Mouse (Mus musculus) small intestine, adult 2 months (tissue): Measurements from ENCODE around the gene Dcaf12l2. TPM values are rescaled to one million over a fixed set of nuclear protein-coding genes. Genes with fewer than 3 reads are reported as not detected.

Experiments
- H3K27ac ChIP-seq: fragments of 200-500 bp; 2 replicates; pipeline ENCODE4 v1.5.1; 2012; ENCODE audit warnings: low read depth, low read length, control low read depth, inconsistent platforms; ENCODE audit not compliant: insufficient read depth
- H3K27me3 ChIP-seq: fragments of 200-500 bp; 2 replicates; pipeline ENCODE4 v1.6.1; 2012; ENCODE audit warnings: mild to moderate bottlenecking, moderate library complexity, low read length, inconsistent platforms; ENCODE audit not compliant: control insufficient read depth, insufficient read depth
- H3K36me3 ChIP-seq: fragments of 200-500 bp; 2 replicates; pipeline ENCODE4 v1.6.1; 2012; ENCODE audit warnings: mild to moderate bottlenecking, low read length, control low read depth, inconsistent platforms; ENCODE audit not compliant: control insufficient read depth, insufficient read depth
- H3K4me1 ChIP-seq: fragments of 200-500 bp; 2 replicates; pipeline ENCODE4 v1.6.1; 2012; ENCODE audit warnings: low read length, inconsistent platforms, mixed read lengths; ENCODE audit not compliant: control insufficient read depth, insufficient read depth, insufficient read length
- H3K4me3 ChIP-seq: fragments of 200-500 bp; 2 replicates; pipeline ENCODE4 v1.5.1; 2012; ENCODE audit warnings: low read depth, mild to moderate bottlenecking, control low read depth, inconsistent platforms, low read length, moderate library complexity
- CTCF ChIP-seq: fragments of 200-500 bp; IDR thresholded peaks from 2 replicates; pipeline ENCODE4 v1.5.1; 2012; ENCODE audit warnings: low read depth, mild to moderate bottlenecking, control low read depth, inconsistent platforms, low read length, moderate library complexity, mixed read lengths; ENCODE audit not compliant: insufficient replicate concordance, insufficient read length; ENCODE audit errors: extremely low read depth
- POLR2A ChIP-seq: fragments of 200-500 bp; IDR thresholded peaks from 2 replicates; pipeline ENCODE4 v1.6.1; 2012; ENCODE audit warnings: low read depth, mild to moderate bottlenecking, control low read depth, inconsistent platforms, low read length, moderate library complexity
- WGBS: fragments of 180-500 bp; shearing (Covaris S2); methylation state at CpG from one replicate; pipeline ENCODE4 v1.1.7; 2018; 5-methylcytosine and 5-hydroxymethylcytosine counted together
- polyA plus RNA-seq: library from polyadenylated mRNA; depleted of rRNA; stranded (reverse); fragments of >200 nt; gene quantifications from 2 replicates; pipeline ENCODE4 v1.2.3, GENCODE M21; 2012; rRNA removed

Gene Dcaf12l2
- 0.05 and 0.15 TPM in 2 replicates for polyA plus RNA-seq

- Histone ChIP-seq H3K27me3 (no peaks in the 10 kb centered on the region), H3K36me3 (no peaks in the 10 kb centered on the region), H3K4me3 (peak within 1 kb of the TSS; percentile 33), H3K4me1 (no peaks in the 10 kb centered on the region), H3K27ac (no peak within 1 kb of the TSS)
- TF ChIP-seq POLR2A (no peak), CTCF (no peak)
- 14% methylated on average over 44 of the region's 57 CpGs for WGBS
These were observed at the start of gene Dcaf12l2 for GRCm38 (mm10) chrX:44367646-44368521. TSS of gene Dcaf12l2 (minus strand) at chrX:44368342.

GRCm38 (mm10) chrX:44367280-44367645 lies 879 bp downstream of the Dcaf12l2 start:
- H3K4me3 ChIP-seq = no peak overlapping the region
- H3K27me3 ChIP-seq = no peaks in the 10 kb centered on the region
- TF ChIP-seq POLR2A = no peak
- no peak for TF ChIP-seq CTCF
- WGBS = 67% methylated on average over 14 of the region's 14 CpGs
- no peak overlapping the region for H3K27ac ChIP-seq
- no peaks in the 10 kb centered on the region for H3K4me1 ChIP-seq
- no peaks in the 10 kb centered on the region for H3K36me3 ChIP-seq
